Mouse (Mus musculus) bone marrow macrophage, adult 2 months (primary cell): ENCODE data around the gene Tmem131. TPM values are rescaled to one million over a fixed set of nuclear protein-coding genes. Genes with fewer than 3 reads are reported as not detected.

Source experiments
- H3K27ac ChIP-seq: 2 replicates; pipeline ENCODE4 v1.5.1; 2012; ENCODE audit warnings: low read depth, low read length; ENCODE audit not compliant: insufficient read depth
- H3K4me1 ChIP-seq: 2 replicates; pipeline ENCODE4 v1.6.1; 2012; ENCODE audit warnings: low read length; ENCODE audit not compliant: control insufficient read depth, insufficient read depth
- H3K4me3 ChIP-seq: 2 replicates; pipeline ENCODE4 v1.5.1; 2012; ENCODE audit warnings: mild to moderate bottlenecking, low read length, moderate library complexity; ENCODE audit not compliant: insufficient read depth
- CTCF ChIP-seq: IDR thresholded peaks from 2 replicates; pipeline ENCODE4 v1.5.1; 2012; ENCODE audit warnings: low read depth, mild to moderate bottlenecking, low read length, moderate library complexity
- POLR2A ChIP-seq: IDR thresholded peaks from 2 replicates; pipeline ENCODE4 v1.6.1; 2012; ENCODE audit warnings: mild to moderate bottlenecking, low read depth, low read length, borderline replicate concordance
- polyA plus RNA-seq: library from polyadenylated mRNA; stranded (reverse); fragments of >200 nt; gene quantifications from 2 replicates; pipeline ENCODE4 v1.2.4, GENCODE M21; 2012; ENCODE audit not compliant: missing spikeins, insufficient read depth, insufficient read length

The Tmem131 gene
- polyA plus RNA-seq, 1 experiment, result 38.3 TPM

- H3K4me1 ChIP-seq, result peaks cover 14% of the 10 kb centered on the region
- TF ChIP-seq CTCF, result no peak
- TF ChIP-seq POLR2A, result no peak
- peak overlapping the region; percentile 89 for H3K4me3 ChIP-seq
- H3K27ac ChIP-seq, result peak overlapping the region; percentile 87; the same call in 1 of the 2 replicates
Observed at GRCm38 (mm10) chr1:36938801-36939286, 4.6 kb downstream of the Tmem131 start.

- Histone ChIP-seq H3K27ac (no peak overlapping the region), H3K4me1 (peaks cover 17% of the 10 kb centered on the region), H3K4me3 (peak overlapping the region; percentile 89)
- TF ChIP-seq POLR2A (no peak), CTCF (no peak)
Observed at GRCm38 (mm10) chr1:36938348-36938747, 5.1 kb downstream of the Tmem131 start.

GRCm38 (mm10) chr1:36937648-36938047 is 5.8 kb downstream of the Tmem131 start:
- Histone ChIP-seq H3K4me3 (peak overlapping the region; percentile 43), H3K4me1 (peaks cover 17% of the 10 kb centered on the region), H3K27ac (no peak overlapping the region)
- TF ChIP-seq POLR2A (no peak), CTCF (no peak)

GRCm38 (mm10) chr1:36937015-36937414 is 6.5 kb downstream of the Tmem131 start:
- TF ChIP-seq POLR2A (no peak), CTCF (no peak)
- H3K4me3 ChIP-seq, result no peak overlapping the region
- peaks cover 17% of the 10 kb centered on the region for H3K4me1 ChIP-seq
- H3K27ac ChIP-seq, result no peak overlapping the region

GRCm38 (mm10) chr1:36936567-36936966 is 6.9 kb downstream of the Tmem131 start:
- Histone ChIP-seq H3K27ac (no peak overlapping the region), H3K4me1 (peaks cover 17% of the 10 kb centered on the region), H3K4me3 (no peak overlapping the region)
- TF ChIP-seq CTCF (no peak), POLR2A (no peak)

GRCm38 (mm10) chr1:36934778-36935177 is 8.7 kb downstream of the Tmem131 start:
- H3K27ac ChIP-seq, result no peak overlapping the region
- H3K4me3 ChIP-seq, result no peak overlapping the region
- TF ChIP-seq POLR2A, result no peak
- TF ChIP-seq CTCF, result no peak

GRCm38 (mm10) chr1:36933965-36934585 is 9.4 kb downstream of the Tmem131 start:
- H3K27ac ChIP-seq, result no peak overlapping the region
- TF ChIP-seq POLR2A (no peak), CTCF (no peak)
- H3K4me1 ChIP-seq, result peaks cover 16% of the 10 kb centered on the region
- no peak overlapping the region for H3K4me3 ChIP-seq

More at GRCm38 (mm10) chr1:36934778-36935177, 8.7 kb downstream of the Tmem131 start:
- peaks cover 12% of the 10 kb centered on the region for H3K4me1 ChIP-seq

GRCm38 (mm10) chr1:36932231-36932630 is 11.2 kb downstream of the Tmem131 start:
- H3K4me1 ChIP-seq, result peaks cover 27% of the 10 kb centered on the region
- H3K4me3 ChIP-seq, result no peak overlapping the region
- no peak for TF ChIP-seq CTCF
- no peak for TF ChIP-seq POLR2A
- H3K27ac ChIP-seq, result no peak overlapping the region

- TF ChIP-seq CTCF, result no peak
- no peak for TF ChIP-seq POLR2A
- Histone ChIP-seq H3K27ac (no peak overlapping the region), H3K4me3 (no peak overlapping the region), H3K4me1 (peaks cover 36% of the 10 kb centered on the region)
Observed at GRCm38 (mm10) chr1:36930911-36931310, 12.6 kb downstream of the Tmem131 start.

- peaks cover 40% of the 10 kb centered on the region for H3K4me1 ChIP-seq
- no peak for TF ChIP-seq POLR2A
- TF ChIP-seq CTCF, result no peak
- H3K4me3 ChIP-seq, result no peak overlapping the region
- H3K27ac ChIP-seq, result no peak overlapping the region
Observed at GRCm38 (mm10) chr1:36929996-36930395, 13.5 kb downstream of the Tmem131 start.
